Mouse (Mus musculus) adrenal gland, postnatal 14 days (tissue): Measurements from ENCODE around the gene Zfp37. TPM values are rescaled to one million over a fixed set of nuclear protein-coding genes. Genes with fewer than 3 reads are reported as not detected.
A peak's percentile ranks its signal among the peaks of the same experiment; 100 is the strongest.
"Not testable (repeated sequence)": the region's sequence is repeated elsewhere in the genome, so short reads cannot be mapped to it uniquely, and the experiment has no call there.

Experiments
- DNase-seq: peaks from one replicate; pipeline ENCODE4 v3.0.0; 2021; ENCODE audit warnings: mixed read lengths
- total RNA-seq: library from RNA; stranded (reverse); gene quantifications from 2 replicates; pipeline ENCODE4 v1.2.3, GENCODE M21; 2021

The Zfp37 gene
- total RNA-seq, 1 experiment from 2014 or later: 5.2 TPM

GRCm38 (mm10) chr4:62210035-62210434, 20.8 kb downstream of the Zfp37 start:
- no peak for DNase-seq

GRCm38 (mm10) chr4:62208696-62209380, 22.0 kb downstream of the Zfp37 start:
- no peak for DNase-seq

- peak; percentile 94 for DNase-seq
Observed at GRCm38 (mm10) chr4:62207851-62208695, 22.8 kb downstream of the Zfp37 start.

GRCm38 (mm10) chr4:62199923-62200529, 30.8 kb downstream of the Zfp37 start:
- no peak for DNase-seq

- no peak for DNase-seq
Observed at GRCm38 (mm10) chr4:62188778-62189177, 42.1 kb downstream of the Zfp37 start.

GRCm38 (mm10) chr4:62177282-62177681, 53.6 kb downstream of the Zfp37 start:
- peak; percentile 47 for DNase-seq

GRCm38 (mm10) chr4:62174471-62174870, 56.4 kb downstream of the Zfp37 start:
- DNase-seq: no peak

GRCm38 (mm10) chr4:62167636-62168035, 63.2 kb downstream of the Zfp37 start:
- DNase-seq: not testable (repeated sequence)

- no peak for DNase-seq
Observed at GRCm38 (mm10) chr4:62158401-62158800, 72.4 kb downstream of the Zfp37 start.

- DNase-seq: no peak
Observed at GRCm38 (mm10) chr4:62150811-62151210, 80.0 kb downstream of the Zfp37 start, which contains the start of gene Mup21. Gene Mup21 (minus strand): TSS chr4:62150863.

Other genes with a start within 250 kb of the Zfp37 start
- gene Mup20, start 176.9 kb downstream of the Zfp37 start, total RNA-seq: not detected in 2 replicates
- gene Mup3, start 143.7 kb downstream of the Zfp37 start, total RNA-seq: 0.41 and 1.1 TPM in 2 replicates
- gene Mup21, start 80.2 kb downstream of the Zfp37 start, total RNA-seq: not detected in 2 replicates
- 17.7 and 19.5 TPM in 2 replicates for gene Slc31a2, start 31.5 kb upstream of the Zfp37 start, total RNA-seq
- gene Fkbp15, start 129.5 kb upstream of the Zfp37 start, total RNA-seq: 33.5 and 35.6 TPM in 2 replicates
- gene Slc31a1, start 129.7 kb upstream of the Zfp37 start, total RNA-seq: 57.8 and 58.8 TPM in 2 replicates
- gene Cdc26, start 177.6 kb upstream of the Zfp37 start, total RNA-seq: 67.1 and 70.0 TPM in 2 replicates
- gene Prpf4, start 177.8 kb upstream of the Zfp37 start, total RNA-seq: 21.4 and 26.3 TPM in 2 replicates
- not detected in 2 replicates for gene Rnf183, start 204.2 kb upstream of the Zfp37 start, total RNA-seq
- 1.7 and 2.0 TPM in 2 replicates for gene Wdr31, start 239.8 kb upstream of the Zfp37 start, total RNA-seq
- gene Bspry, start 249.0 kb upstream of the Zfp37 start, total RNA-seq: 1.1 and 1.3 TPM in 2 replicates